Mouse (Mus musculus): ENCODE measurements around the gene Rbfox3. TPM values are rescaled to one million over a fixed set of nuclear protein-coding genes. Genes with fewer than 3 reads are reported as not detected.

Gene Rbfox3
- total and polyA plus RNA-seq, 3 experiments: 0.16 TPM; not detected in 2

- Histone ChIP-seq H3K27me3 (ENCODE audit: insufficient read depth, low read length) (no peaks in the 10 kb centered on the region; the same call in 1 of the 2 replicates), H3K4me1 (ENCODE audit: insufficient read depth, low read depth, low read length) (no peaks in the 10 kb centered on the region), H3K4me3 (ENCODE audit: low read depth, low read length) (peak overlapping the region; percentile 31; the same call in 1 of the 2 replicates), H3K9me3 (replicated peaks) (peaks cover 88% of the 10 kb centered on the region), H3K36me3 (replicated peaks) (no peaks in the 10 kb centered on the region)
- ATAC-seq (ENCODE audit: extremely low read depth, insufficient number of reproducible peaks, low FRiP score, poor library complexity, severe bottlenecking): no peak
- no peak for DNase-seq (ENCODE audit: low spot score)
- TF ChIP-seq POLR2AphosphoS5 (IDR thresholded peaks at IDR 0.05; ENCODE audit: insufficient replicate concordance, low read depth, low read length) (no peak), GATA2 (IDR thresholded peaks at IDR 0.05; ENCODE audit: borderline replicate concordance, low read depth, low read length) (no peak), CTCF (IDR thresholded peaks at IDR 0.05; ENCODE audit: low read depth, low read length) (no peak), GATA1 (IDR thresholded peaks at IDR 0.05; ENCODE audit: borderline replicate concordance, low read length) (no peak), TAL1 (conservative IDR thresholded peaks at IDR 0.05; ENCODE audit: low read depth, low read length) (no peak)
Measured at GRCm38 (mm10) chr11:118750745-118751330, 160.6 kb downstream of the Rbfox3 start.

GRCm38 (mm10) chr11:118749541-118749940 lies 161.9 kb downstream of the Rbfox3 start:
- H3K4me3 ChIP-seq (ENCODE audit: low read depth, low read length): no peak overlapping the region
- H3K27me3 ChIP-seq (ENCODE audit: insufficient read depth, low read length): no peaks in the 10 kb centered on the region; the same call in 1 of the 2 replicates
- H3K36me3 ChIP-seq (replicated peaks): no peaks in the 10 kb centered on the region
- no peaks in the 10 kb centered on the region for H3K4me1 ChIP-seq (ENCODE audit: insufficient read depth, low read depth, low read length)
- peaks cover 87% of the 10 kb centered on the region for H3K9me3 ChIP-seq (replicated peaks)
- no peak for ATAC-seq (ENCODE audit: extremely low read depth, insufficient number of reproducible peaks, low FRiP score, poor library complexity, severe bottlenecking)
- TF ChIP-seq GATA2 (IDR thresholded peaks at IDR 0.05; ENCODE audit: borderline replicate concordance, low read depth, low read length) (no peak), TAL1 (conservative IDR thresholded peaks at IDR 0.05; ENCODE audit: low read depth, low read length) (no peak), CTCF (IDR thresholded peaks at IDR 0.05; ENCODE audit: low read depth, low read length) (no peak), POLR2AphosphoS5 (IDR thresholded peaks at IDR 0.05; ENCODE audit: insufficient replicate concordance, low read depth, low read length) (no peak), GATA1 (IDR thresholded peaks at IDR 0.05; ENCODE audit: borderline replicate concordance, low read length) (no peak)
- DNase-seq (ENCODE audit: low spot score): no peak

GRCm38 (mm10) chr11:118748622-118749021 lies 162.8 kb downstream of the Rbfox3 start:
- no peak overlapping the region for H3K4me3 ChIP-seq (ENCODE audit: low read depth, low read length)
- DNase-seq (ENCODE audit: low spot score): no peak
- ATAC-seq (ENCODE audit: extremely low read depth, insufficient number of reproducible peaks, low FRiP score, poor library complexity, severe bottlenecking): no peak
- TF ChIP-seq TAL1 (conservative IDR thresholded peaks at IDR 0.05; ENCODE audit: low read depth, low read length) (no peak), GATA2 (IDR thresholded peaks at IDR 0.05; ENCODE audit: borderline replicate concordance, low read depth, low read length) (no peak), CTCF (IDR thresholded peaks at IDR 0.05; ENCODE audit: low read depth, low read length) (no peak), POLR2AphosphoS5 (IDR thresholded peaks at IDR 0.05; ENCODE audit: insufficient replicate concordance, low read depth, low read length) (no peak), GATA1 (IDR thresholded peaks at IDR 0.05; ENCODE audit: borderline replicate concordance, low read length) (no peak)
- peaks cover 86% of the 10 kb centered on the region for H3K9me3 ChIP-seq (replicated peaks)
- H3K36me3 ChIP-seq (replicated peaks): no peaks in the 10 kb centered on the region
- H3K4me1 ChIP-seq (ENCODE audit: insufficient read depth, low read depth, low read length): no peaks in the 10 kb centered on the region
- no peaks in the 10 kb centered on the region for H3K27me3 ChIP-seq (ENCODE audit: insufficient read depth, low read length)

DNA sequence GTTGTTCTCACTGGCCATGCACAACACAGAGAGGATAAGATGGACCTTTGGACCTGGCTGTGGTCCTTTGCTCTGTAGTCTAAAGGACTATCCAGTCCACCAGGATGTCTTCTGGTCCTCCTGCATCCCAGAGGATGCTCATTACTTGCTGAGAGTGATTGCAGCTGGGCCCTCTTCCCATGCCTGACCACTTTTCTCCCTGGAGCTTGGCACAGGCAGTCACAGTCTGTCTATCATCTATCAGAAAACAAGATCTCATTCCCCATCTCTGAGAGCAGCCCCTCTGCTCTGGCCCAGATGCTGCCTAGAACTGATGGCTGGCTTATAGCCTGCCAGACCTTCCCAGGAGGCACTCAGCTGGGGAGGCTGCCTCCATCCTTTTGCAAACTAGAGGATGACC lies 166.1 kb downstream of the Rbfox3 start:
- H3K27me3 ChIP-seq (ENCODE audit: insufficient read depth, low read length): no peaks in the 10 kb centered on the region
- no peak for ATAC-seq (ENCODE audit: extremely low read depth, insufficient number of reproducible peaks, low FRiP score, poor library complexity, severe bottlenecking)
- TF ChIP-seq GATA2 (IDR thresholded peaks at IDR 0.05; ENCODE audit: borderline replicate concordance, low read depth, low read length) (no peak), CTCF (IDR thresholded peaks at IDR 0.05; ENCODE audit: low read depth, low read length) (no peak), POLR2AphosphoS5 (IDR thresholded peaks at IDR 0.05; ENCODE audit: insufficient replicate concordance, low read depth, low read length) (no peak), TAL1 (conservative IDR thresholded peaks at IDR 0.05; ENCODE audit: low read depth, low read length) (no peak), GATA1 (IDR thresholded peaks at IDR 0.05; ENCODE audit: borderline replicate concordance, low read length) (no peak)
- no peaks in the 10 kb centered on the region for H3K36me3 ChIP-seq (replicated peaks)
- DNase-seq (ENCODE audit: low spot score): no peak
- peaks cover 86% of the 10 kb centered on the region for H3K9me3 ChIP-seq (replicated peaks)
- no peak overlapping the region for H3K4me3 ChIP-seq (ENCODE audit: low read depth, low read length)
- no peaks in the 10 kb centered on the region for H3K4me1 ChIP-seq (ENCODE audit: insufficient read depth, low read depth, low read length)

DNA sequence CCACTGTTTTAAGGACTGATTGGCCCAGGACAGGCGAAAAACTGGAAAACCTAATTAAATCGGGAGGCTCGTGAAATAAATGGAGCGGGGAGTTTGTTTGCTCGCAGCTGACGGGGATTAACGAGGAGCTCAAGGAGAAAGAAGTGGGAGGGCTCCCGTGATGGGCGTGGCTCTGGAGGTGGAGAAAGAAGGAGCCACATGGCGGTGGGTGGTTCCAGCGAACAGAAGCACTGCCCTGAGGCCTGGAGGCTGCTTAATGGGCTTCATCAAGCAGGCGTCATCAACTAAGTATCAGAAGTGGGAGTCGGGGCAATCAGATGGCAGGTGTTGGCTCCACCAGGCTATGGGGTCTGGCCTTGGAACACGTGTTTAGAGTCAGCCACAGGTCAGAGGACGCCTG lies 166.6 kb downstream of the Rbfox3 start:
- no peak overlapping the region for H3K4me3 ChIP-seq (ENCODE audit: low read depth, low read length)

GRCm38 (mm10) chr11:118742762-118743161 lies 168.6 kb downstream of the Rbfox3 start:
- no peak for ATAC-seq (ENCODE audit: extremely low read depth, insufficient number of reproducible peaks, low FRiP score, poor library complexity, severe bottlenecking)
- Histone ChIP-seq H3K36me3 (replicated peaks) (no peaks in the 10 kb centered on the region), H3K4me3 (ENCODE audit: low read depth, low read length) (no peak overlapping the region), H3K9me3 (replicated peaks) (peaks cover 93% of the 10 kb centered on the region), H3K4me1 (ENCODE audit: insufficient read depth, low read depth, low read length) (no peaks in the 10 kb centered on the region), H3K27me3 (ENCODE audit: insufficient read depth, low read length) (no peaks in the 10 kb centered on the region)
- no peak for TF ChIP-seq POLR2AphosphoS5 (IDR thresholded peaks at IDR 0.05; ENCODE audit: insufficient replicate concordance, low read depth, low read length)
- no peak for DNase-seq (ENCODE audit: low spot score)

More for the DNA sequence above, 166.6 kb downstream of the Rbfox3 start:
- no peaks in the 10 kb centered on the region for H3K4me1 ChIP-seq (ENCODE audit: insufficient read depth, low read depth, low read length)
- ATAC-seq (ENCODE audit: extremely low read depth, insufficient number of reproducible peaks, low FRiP score, poor library complexity, severe bottlenecking) (no peak), DNase-seq (ENCODE audit: low spot score) (no peak)
- no peak for TF ChIP-seq CTCF (IDR thresholded peaks at IDR 0.05; ENCODE audit: low read depth, low read length)
- TF ChIP-seq POLR2AphosphoS5 (IDR thresholded peaks at IDR 0.05; ENCODE audit: insufficient replicate concordance, low read depth, low read length): no peak
- TF ChIP-seq GATA2 (IDR thresholded peaks at IDR 0.05; ENCODE audit: borderline replicate concordance, low read depth, low read length): no peak
- no peaks in the 10 kb centered on the region for H3K27me3 ChIP-seq (ENCODE audit: insufficient read depth, low read length)
- H3K36me3 ChIP-seq (replicated peaks): no peaks in the 10 kb centered on the region
- H3K9me3 ChIP-seq (replicated peaks): peaks cover 91% of the 10 kb centered on the region

All from G1E (cell line).